Comparison of ENCODE assay signal across 21 mouse cellular contexts in genomic region chr1:155275793-155276192, GRCm38 (mm10). TPM values are rescaled to one million over a fixed set of nuclear protein-coding genes. Genes with fewer than 3 reads are reported as not detected.
"Had no signal": no experiment of that assay in that cellular context is flagged by ENCODE, and none has a peak within 500 bp of the region (broad histone marks: within the 10 kb centered on the region; RNA-seq: fewer than 3 reads in every experiment).

No protein-coding gene starts in this region.

- H3K27ac ChIP-seq: liver, embryonic 15.5 days; midbrain, embryonic 10.5 days; midbrain, embryonic 13.5 days; midbrain, embryonic 15.5 days; neural tube, embryonic 13.5 days; neural tube, embryonic 15.5 days had no signal

- ATAC-seq: midbrain, embryonic 13.5 days; midbrain, embryonic 15.5 days had no signal

- H3K36me3 ChIP-seq: liver, embryonic 15.5 days; midbrain, embryonic 10.5 days had no signal

- H3K9ac ChIP-seq: liver, embryonic 15.5 days; lung, embryonic 14.5 days; midbrain, embryonic 13.5 days; midbrain, embryonic 15.5 days; neural tube, embryonic 13.5 days; neural tube, embryonic 15.5 days had no signal

- H3K27me3 ChIP-seq: liver, embryonic 15.5 days; midbrain, embryonic 13.5 days; midbrain, embryonic 15.5 days; neural tube, embryonic 13.5 days; neural tube, embryonic 15.5 days had no signal

- H3K4me1 ChIP-seq: midbrain, embryonic 13.5 days; midbrain, embryonic 15.5 days; neural tube, embryonic 13.5 days; neural tube, embryonic 15.5 days had no signal

- H3K4me2 ChIP-seq: lung, embryonic 14.5 days; midbrain, embryonic 13.5 days; midbrain, embryonic 15.5 days; neural tube, embryonic 13.5 days; neural tube, embryonic 15.5 days had no signal

- H3K4me3 ChIP-seq: liver, embryonic 15.5 days; midbrain, embryonic 10.5 days; midbrain, embryonic 13.5 days; midbrain, embryonic 15.5 days; myocyte; neural tube, embryonic 13.5 days; neural tube, embryonic 15.5 days had no signal

- DNase-seq: lung, adult 18-20 months; lung, embryonic 14.5 days; lung, postnatal 10 days; lung, postnatal 4 days; retina, postnatal 1 day; right cerebral cortex, adult 18-20 months; right cerebral cortex, postnatal 25 days; right cerebral cortex, postnatal 4 days; spleen, adult 18-20 months; thymus, adult 18-20 months; thymus, postnatal 14 days; thymus, postnatal 36 days had no signal

- H3K9me3 ChIP-seq: liver, embryonic 15.5 days; midbrain, embryonic 10.5 days; midbrain, embryonic 13.5 days; midbrain, embryonic 15.5 days; neural tube, embryonic 13.5 days; neural tube, embryonic 15.5 days had no signal

RNA-seq across cellular contexts. Expression of gene BC034090, which starts 31.5 kb away (rescaled TPM):
- total RNA-seq: megakaryocyte, adult 5-6 weeks; megakaryocyte-erythroid progenitor cell, adult 5-6 weeks had no signal
